Mouse (Mus musculus) liver, embryonic 18 days (tissue): Measurements from ENCODE around the gene Tmc7. TPM values are rescaled to one million over a fixed set of nuclear protein-coding genes. Genes with fewer than 3 reads are reported as not detected.

Source experiments
- polyA plus RNA-seq: library from polyadenylated mRNA; depleted of rRNA; stranded (reverse); fragments of >200 nt; gene quantifications from 2 replicates; pipeline ENCODE4 v1.2.3, GENCODE M21; 2012; rRNA removed

Tmc7 gene
- 0.82 and 1.3 TPM in 2 replicates for polyA plus RNA-seq

DNA sequence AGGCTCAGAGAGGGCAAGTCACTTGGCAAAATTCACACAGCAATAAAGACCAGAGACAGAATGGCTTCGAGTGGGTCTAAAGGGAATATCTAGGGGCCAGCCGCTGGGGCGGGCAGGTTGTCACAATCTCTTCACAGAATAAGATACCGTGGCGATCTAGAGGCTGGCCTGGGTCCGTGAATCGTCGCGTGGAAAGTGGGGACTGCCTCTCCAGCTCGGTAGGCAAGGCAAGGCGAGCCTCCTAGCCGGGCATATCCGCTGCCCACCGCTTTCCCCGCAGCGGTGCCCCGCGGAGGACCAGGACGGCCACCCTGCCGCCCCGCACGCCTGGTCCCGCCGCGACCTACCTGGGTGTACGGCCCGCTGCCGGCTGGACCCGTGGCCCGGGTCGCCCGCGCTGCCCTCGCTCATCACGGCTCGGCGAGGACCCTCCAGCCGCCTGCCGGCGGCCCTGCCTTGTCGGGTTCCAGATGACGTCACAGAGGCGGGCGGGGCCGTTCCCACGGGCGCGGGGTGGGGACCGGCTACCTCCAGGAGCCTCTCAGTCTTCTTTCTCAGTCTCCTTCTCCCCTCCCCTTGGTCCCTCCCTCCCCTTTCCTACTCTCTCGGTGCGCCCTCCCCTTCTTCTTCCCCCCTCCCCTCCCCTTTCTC is at the start of gene Tmc7:
TSS of gene Tmc7 (minus strand) at position 480 of the 651 bp plus-strand sequence.

DNA sequence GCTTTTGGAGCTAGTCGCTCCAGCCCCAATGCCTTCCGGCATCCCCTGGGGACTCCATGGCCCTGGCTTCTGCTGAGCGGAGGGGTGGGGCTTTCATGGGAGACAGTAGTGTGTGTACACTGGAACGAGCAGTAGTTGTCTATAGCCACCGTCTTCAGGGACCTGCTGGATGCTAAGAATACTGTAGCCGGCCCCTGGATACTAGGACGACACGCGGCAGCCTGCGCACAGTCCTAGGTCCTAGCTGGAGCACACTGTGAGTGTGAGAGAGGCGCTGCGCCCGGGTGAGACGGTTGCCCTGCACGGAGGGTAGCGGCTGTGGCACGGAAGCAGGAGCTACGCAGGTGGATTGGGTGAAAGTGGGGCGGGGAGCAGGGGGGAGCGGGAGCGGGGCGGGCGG is 12.7 kb upstream of the Tmc7 start, which contains the start of gene Tmc5:
TSS of gene Tmc5 (plus strand) at position 97 of the 400 bp plus-strand sequence.

DNA sequence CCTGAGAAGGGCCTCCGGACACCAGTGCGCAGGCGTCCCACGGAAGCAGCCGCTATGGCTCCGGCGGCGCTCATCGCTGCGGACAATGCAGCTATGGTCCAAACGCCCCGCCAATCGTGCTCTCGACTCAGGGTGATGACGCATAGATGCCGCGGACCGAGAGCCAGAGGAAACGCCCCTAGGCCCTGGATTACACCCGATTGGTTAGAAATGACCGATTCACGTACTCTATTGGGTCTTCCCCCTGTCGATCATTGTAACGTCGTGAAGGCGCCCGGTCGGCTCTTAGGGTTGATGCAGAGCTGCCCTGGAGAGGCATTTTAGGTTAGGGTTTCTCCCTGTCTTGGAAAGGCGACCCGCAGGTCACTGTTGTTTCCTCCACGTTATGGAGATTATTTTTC is 51.4 kb downstream of the Tmc7 start, which contains the start of gene Coq7:
TSS of gene Coq7 (minus strand) at position 179 of the 401 bp plus-strand sequence.

DNA sequence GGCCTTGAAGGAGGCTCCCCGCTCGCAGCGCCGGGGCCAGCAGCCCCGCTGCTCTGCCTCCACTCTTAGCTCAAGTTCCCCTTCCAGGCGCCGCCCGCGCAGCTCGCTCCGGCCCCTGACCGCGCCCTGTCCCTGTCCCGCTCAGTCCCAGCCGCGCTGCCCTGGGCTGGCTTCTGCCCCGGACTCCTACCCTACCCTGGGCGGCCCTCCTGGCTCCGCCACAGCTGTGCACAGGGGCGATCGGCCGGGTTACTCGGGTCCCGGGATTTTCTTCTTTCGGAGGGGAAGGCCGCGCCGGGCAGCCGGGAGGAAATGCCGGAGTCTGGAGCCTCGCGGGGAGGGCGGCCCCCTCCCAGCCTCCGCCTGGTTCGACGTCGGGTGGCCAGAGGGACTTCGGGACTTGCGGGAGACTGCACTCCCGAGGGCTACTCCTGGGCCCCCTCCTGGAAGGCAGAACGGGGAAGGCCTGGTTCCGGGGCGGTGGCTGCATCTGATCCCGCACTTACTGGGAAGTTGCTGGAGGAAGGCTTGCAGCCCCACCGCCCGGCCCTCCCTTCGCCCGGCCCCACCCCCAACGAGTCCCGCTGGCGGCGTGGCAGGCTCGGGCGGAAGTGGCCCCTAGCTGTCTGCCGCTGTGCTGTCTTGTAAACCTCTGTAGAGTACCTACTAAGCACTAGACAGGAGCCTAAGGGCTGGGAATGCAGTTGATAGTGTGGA is 92.9 kb downstream of the Tmc7 start, which contains the start of gene Itpripl2:
TSS of gene Itpripl2 (minus strand) at position 545 of the 717 bp plus-strand sequence.

Other genes with a start within 250 kb of the Tmc7 start
- gene Syt17, start 136.5 kb downstream of the Tmc7 start, polyA plus RNA-seq = 0.23 and 0.24 TPM in 2 replicates
- 2.7 TPM in 2 replicates for gene Itpripl2, start 92.8 kb downstream of the Tmc7 start, polyA plus RNA-seq
- gene Coq7, start 51.4 kb downstream of the Tmc7 start, polyA plus RNA-seq = 26.3 and 26.4 TPM in 2 replicates
- 0.10 and 0.17 TPM in 2 replicates for gene Tmc5, start 12.6 kb upstream of the Tmc7 start, polyA plus RNA-seq
- 27.6 and 28.6 TPM in 2 replicates for gene Gde1, start 121.0 kb upstream of the Tmc7 start, polyA plus RNA-seq
- gene Ccp110, start 127.8 kb upstream of the Tmc7 start, polyA plus RNA-seq = 6.0 and 6.7 TPM in 2 replicates
- gene Vps35l, start 155.5 kb upstream of the Tmc7 start, polyA plus RNA-seq = 21.1 and 22.7 TPM in 2 replicates